Mouse (Mus musculus): Measurements from ENCODE around the gene Man2c1.

The Man2c1 gene

GRCm38 (mm10) chr9:57158013-57158470, 27.6 kb downstream of the Man2c1 start, which contains the start of gene Commd4:
Gene Commd4, minus strand, starts transcription at chr9:57158331.
- peak; percentile 91 to 97 for DNase-seq

GRCm38 (mm10) chr9:57158506-57158905, 28.0 kb downstream of the Man2c1 start:
- DNase-seq, result peak in 1 of 2 experiments; percentile 32

- no peak for DNase-seq
Observed at GRCm38 (mm10) chr9:57162496-57162895, 32.0 kb downstream of the Man2c1 start.

GRCm38 (mm10) chr9:57163137-57163536, 32.6 kb downstream of the Man2c1 start:
- DNase-seq, result no peak

- DNase-seq, result no peak
Observed at GRCm38 (mm10) chr9:57166173-57166572, 35.7 kb downstream of the Man2c1 start.

- no peak for DNase-seq
Observed at GRCm38 (mm10) chr9:57168411-57168810, 37.9 kb downstream of the Man2c1 start.

All from cerebellum, adult 18-20 months (tissue).